ENCODE assay signal across 8 mouse cellular contexts in genomic region chr17:29513044-29513730, GRCm38 (mm10). TPM values are rescaled to one million over a fixed set of nuclear protein-coding genes. Genes with fewer than 3 reads are reported as not detected.
A peak's percentile ranks its signal among the peaks of the same experiment; 100 is the strongest.
DNase-seq lines count a peak whose midpoint lies in the region; ATAC-seq lines count a peak whose summit lies in the region.
"Had no signal": no experiment of that assay in that cellular context is flagged by ENCODE, and none has a peak within 500 bp of the region (broad histone marks: within the 10 kb centered on the region; RNA-seq: fewer than 3 reads in every experiment).

No protein-coding gene starts in this region.

- no peaks in the 10 kb centered on the region for H3K36me3 ChIP-seq in limb, embryonic 11.5 days (ENCODE audit: control insufficient read depth, insufficient read depth, low read length)
- no peaks in the 10 kb centered on the region for H3K36me3 ChIP-seq in midbrain, embryonic 13.5 days

- H3K9ac ChIP-seq in limb, embryonic 11.5 days (ENCODE audit: low read length) = no peak overlapping the region
- H3K9ac ChIP-seq in midbrain, embryonic 13.5 days (replicated peaks) = no peak overlapping the region

- ATAC-seq in erythroid progenitor cell, adult 5-6 weeks (replicated peaks; ENCODE audit: low FRiP score, poor library complexity, severe bottlenecking) = peak; percentile 89
- no peak for ATAC-seq in limb, embryonic 11.5 days (ENCODE audit: insufficient number of reproducible peaks, low FRiP score, low TSS enrichment, low read depth)
- ATAC-seq in midbrain, embryonic 13.5 days = peak; percentile 48; the same call in 1 of the 2 replicates

- H3K4me2 ChIP-seq in limb, embryonic 11.5 days (ENCODE audit: low read depth, severe bottlenecking) = no peak overlapping the region
- H3K4me2 ChIP-seq in midbrain, embryonic 13.5 days (replicated peaks) = no peak overlapping the region

- 33% methylated on average over 13 of the region's 13 CpGs for WGBS in limb, embryonic 11.5 days
- 41% methylated on average over 13 of the region's 13 CpGs for WGBS in midbrain, embryonic 13.5 days

- no peaks in the 10 kb centered on the region for H3K4me1 ChIP-seq in limb, embryonic 11.5 days (ENCODE audit: control insufficient read depth, insufficient read depth, low read length)
- 0 out of 2 replicates have a peak, but pooled peaks cover 3% of the 10 kb centered on the region for H3K4me1 ChIP-seq in midbrain, embryonic 13.5 days (replicated peaks)

- H3K27me3 ChIP-seq in limb, embryonic 11.5 days (ENCODE audit: control insufficient read depth, insufficient read depth, low read length) = no peaks in the 10 kb centered on the region
- H3K27me3 ChIP-seq in midbrain, embryonic 13.5 days = no peaks in the 10 kb centered on the region

- H3K4me3 ChIP-seq in limb, embryonic 11.5 days (ENCODE audit: low read depth, low read length) = no peak overlapping the region
- H3K4me3 ChIP-seq in midbrain, embryonic 13.5 days (replicated peaks) = no peak overlapping the region

- H3K27ac ChIP-seq in limb, embryonic 11.5 days (replicated peaks; ENCODE audit: low read depth, low read length) = no peak overlapping the region
- no peak overlapping the region for H3K27ac ChIP-seq in midbrain, embryonic 13.5 days

- no peaks in the 10 kb centered on the region for H3K9me3 ChIP-seq in limb, embryonic 11.5 days (ENCODE audit: control insufficient read depth, low read length)
- H3K9me3 ChIP-seq in midbrain, embryonic 13.5 days = no peaks in the 10 kb centered on the region

- peak; percentile 49 for DNase-seq in CD8-positive naive resting alpha-beta T cell, adult 2 months (ENCODE audit: low read depth in 2 of 2, low spot score in 2 of 2)
- peak; percentile 83 for DNase-seq in R1 (ENCODE audit: low read depth, low spot score)
- peak; percentile 84 for DNase-seq in heart, postnatal 4 days
- DNase-seq in limb, embryonic 11.5 days (ENCODE audit: low spot score) = peak; percentile 79
- DNase-seq in thymus, adult 18-20 months = peak; percentile 49 to 59

RNA-seq across cellular contexts. Expression of gene Pim1, which starts 22.6 kb away (rescaled TPM):
- 88.0 and 102 TPM in 2 replicates for total RNA-seq in erythroid progenitor cell, adult 5-6 weeks (2015; ENCODE audit: low replicate concordance)
- total RNA-seq in erythroid progenitor cell, adult 5-6 weeks (2017; ENCODE audit: low replicate concordance) = 143 and 147 TPM in 2 replicates
- 10 to 100 TPM; 74.0 to 77.0 TPM for total RNA-seq in heart, postnatal 4 days (2021)
- polyA plus RNA-seq in limb, embryonic 11.5 days (2014; fragmentation: Nextera tagmentation; extraction: Ambion mirVana) = 19.1 and 21.5 TPM in 2 replicates
- polyA plus RNA-seq in midbrain, embryonic 13.5 days (2015; fragmentation: Nextera tagmentation; extraction: Ambion mirVana) = 13.4 and 15.4 TPM in 2 replicates

RNA-seq across cellular contexts. Expression of gene Gm17657, which starts 36.3 kb away (rescaled TPM):
- total RNA-seq in erythroid progenitor cell, adult 5-6 weeks (2015; ENCODE audit: low replicate concordance) = not detected in 2 replicates
- total RNA-seq in erythroid progenitor cell, adult 5-6 weeks (2017; ENCODE audit: low replicate concordance) = not detected in 2 replicates
- not detected for total RNA-seq in heart, postnatal 4 days (2021)
- polyA plus RNA-seq in limb, embryonic 11.5 days (2014; fragmentation: Nextera tagmentation; extraction: Ambion mirVana) = not detected in 2 replicates
- not detected in 2 replicates for polyA plus RNA-seq in midbrain, embryonic 13.5 days (2015; fragmentation: Nextera tagmentation; extraction: Ambion mirVana)
- total RNA-seq: left cerebral cortex, postnatal 14 days had no signal

RNA-seq across cellular contexts. Expression of gene Tbc1d22b, which starts 36.4 kb away (rescaled TPM):
- total RNA-seq in erythroid progenitor cell, adult 5-6 weeks (2015; ENCODE audit: low replicate concordance) = 1.3 and 4.3 TPM in 2 replicates
- total RNA-seq in erythroid progenitor cell, adult 5-6 weeks (2017; ENCODE audit: low replicate concordance) = 3.1 and 3.2 TPM in 2 replicates
- total RNA-seq in heart, postnatal 4 days (2021) = 10 to 100 TPM; 15.6 to 16.1 TPM
- 19.7 and 20.1 TPM in 2 replicates for polyA plus RNA-seq in limb, embryonic 11.5 days (2014; fragmentation: Nextera tagmentation; extraction: Ambion mirVana)
- 22.1 and 26.1 TPM in 2 replicates for polyA plus RNA-seq in midbrain, embryonic 13.5 days (2015; fragmentation: Nextera tagmentation; extraction: Ambion mirVana)

RNA-seq across cellular contexts. Expression of gene Tmem217, which starts 39.0 kb away (rescaled TPM):
- total RNA-seq in erythroid progenitor cell, adult 5-6 weeks (2015; ENCODE audit: low replicate concordance) = not detected in 2 replicates
- total RNA-seq in erythroid progenitor cell, adult 5-6 weeks (2017; ENCODE audit: low replicate concordance) = not detected in 2 replicates
- total RNA-seq in heart, postnatal 4 days (2021) = not detected
- polyA plus RNA-seq in limb, embryonic 11.5 days (2014; fragmentation: Nextera tagmentation; extraction: Ambion mirVana) = 0.43 and 0.55 TPM in 2 replicates
- polyA plus RNA-seq in midbrain, embryonic 13.5 days (2015; fragmentation: Nextera tagmentation; extraction: Ambion mirVana) = 1.1 and 2.2 TPM in 2 replicates
